Mouse (Mus musculus) hindbrain, postnatal 0 days (tissue): ENCODE measurements around the gene Zscan29. TPM values are rescaled to one million over a fixed set of nuclear protein-coding genes. Genes with fewer than 3 reads are reported as not detected.
A peak's percentile ranks its signal among the peaks of the same experiment; 100 is the strongest.

Experiments used
- ATAC-seq: fragments of 200-750 bp; cut with Nextera tagmentation; 2 replicates; pipeline ENCODE4 v1.8.0; 2017; ENCODE audit warnings: mild to moderate bottlenecking, moderate TSS enrichment, moderate library complexity
- DNase-seq: peaks from one replicate; pipeline ENCODE4 v3.0.0-alpha.2; 2015; ENCODE audit warnings: low spot score
- H3K27ac ChIP-seq: fragments of 300-500 bp; sonication (generic); 2 replicates; pipeline ENCODE4 v1.5.1; 2014; ENCODE audit warnings: mild to moderate bottlenecking
- H3K27me3 ChIP-seq: fragments of 300-500 bp; sonication (generic); 2 replicates; pipeline ENCODE4 v1.6.1; 2014; ENCODE audit warnings: low read length, mixed read lengths; ENCODE audit not compliant: insufficient read depth
- H3K36me3 ChIP-seq: fragments of 300-500 bp; sonication (generic); 2 replicates; pipeline ENCODE4 v1.6.1; 2014; ENCODE audit warnings: low read length, mixed read lengths; ENCODE audit not compliant: insufficient read depth
- H3K4me1 ChIP-seq: fragments of 300-500 bp; sonication (generic); 2 replicates; pipeline ENCODE4 v1.6.1; 2014; ENCODE audit warnings: antibody characterized with exemption, low read length, mixed read lengths; ENCODE audit not compliant: insufficient read depth
- H3K4me2 ChIP-seq: fragments of 300-500 bp; sonication (generic); 2 replicates; pipeline ENCODE4 v1.6.1; 2014; ENCODE audit warnings: low read depth, mild to moderate bottlenecking, low read length, moderate library complexity, mixed read lengths
- H3K4me3 ChIP-seq: fragments of 300-500 bp; sonication (generic); 2 replicates; pipeline ENCODE4 v1.5.1; 2014; ENCODE audit warnings: low read length
- H3K9ac ChIP-seq: fragments of 300-500 bp; sonication (generic); replicated peaks from 2 replicates; pipeline ENCODE4 v1.6.1; 2014; ENCODE audit warnings: mild to moderate bottlenecking, low read length, moderate library complexity, mixed read lengths
- H3K9me3 ChIP-seq: fragments of 300-500 bp; sonication (generic); 2 replicates; pipeline ENCODE4 v1.6.1; 2016; ENCODE audit warnings: low read length, mixed read lengths
- CTCF ChIP-seq: IDR thresholded peaks from 2 replicates; pipeline ENCODE4 v1.5.1; 2016; ENCODE audit warnings: antibody characterized with exemption, control low read depth, low read depth
- WGBS: fragments of 180-500 bp; shearing (Covaris S2); extraction: QIAGEN DNeasy Blood & Tissue Kit; methylation state at CpG from one replicate; pipeline ENCODE4 v1.1.7; 2014; 5-methylcytosine and 5-hydroxymethylcytosine counted together
- polyA plus RNA-seq: library from polyadenylated mRNA; unstranded; fragments of >200 nt; fragmentation: Nextera tagmentation; extraction: Ambion mirVana; gene quantifications from 2 replicates; pipeline ENCODE4 v1.2.1, GENCODE M21; 2015
- total RNA-seq: library from RNA; depleted of rRNA; stranded (reverse); fragments of >200 nt; gene quantifications from 2 replicates; pipeline ENCODE4 v1.2.3, GENCODE M21; 2014; rRNA removed

Gene Zscan29
- total RNA-seq (3.2 and 5.7 TPM in 2 replicates), polyA plus RNA-seq (5.3 and 5.5 TPM in 2 replicates)

DNA sequence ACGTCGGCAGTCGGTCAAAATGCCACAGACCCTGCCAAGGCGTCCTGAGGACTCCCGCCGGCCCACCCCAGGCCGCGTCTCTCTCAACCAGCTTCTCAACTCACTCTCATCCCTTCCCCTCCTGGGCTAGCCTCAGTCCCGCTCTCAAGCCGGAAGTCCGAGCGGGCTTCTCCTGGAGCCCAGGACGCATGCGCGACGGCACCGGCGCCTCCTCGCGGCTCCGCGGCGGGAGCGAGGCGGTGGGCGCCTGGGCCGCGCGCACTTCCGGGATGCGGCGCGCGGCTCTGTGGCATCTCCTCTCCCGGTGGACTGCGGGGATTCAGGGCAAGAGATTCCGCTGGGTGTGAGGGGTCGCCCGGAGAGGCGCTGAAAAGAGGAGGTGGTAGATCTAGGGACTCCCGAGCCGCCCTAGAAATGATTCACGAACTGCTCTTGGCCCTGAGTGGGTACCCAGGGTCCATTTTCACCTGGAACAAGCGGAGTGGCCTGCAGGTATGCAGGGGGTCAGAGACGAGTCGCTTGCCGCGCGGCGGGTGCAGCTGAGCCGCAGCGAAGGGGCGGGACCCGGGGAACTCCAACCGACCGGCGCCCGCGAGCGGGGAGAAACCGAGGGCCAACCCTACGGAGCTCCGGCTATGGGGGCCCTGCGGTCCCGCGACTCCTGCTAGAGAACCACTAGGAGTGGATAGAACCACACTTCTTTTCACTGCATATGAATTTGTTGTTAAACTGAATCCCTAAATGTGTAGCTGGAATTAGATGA, at the start of gene Zscan29:
Gene Zscan29 (minus strand): TSS at position 146 of the 763 bp plus-strand sequence.
- Histone ChIP-seq H3K9ac (peak within 1 kb of the TSS; percentile 83), H3K36me3 (peaks cover 11% of the 10 kb centered on the region), H3K9me3 (no peaks in the 10 kb centered on the region), H3K27ac (peak within 1 kb of the TSS; percentile 73), H3K4me1 (peaks cover 13% of the 10 kb centered on the region), H3K4me3 (peak within 1 kb of the TSS; percentile 75), H3K4me2 (peak within 1 kb of the TSS; percentile 89), H3K27me3 (no peaks in the 10 kb centered on the region)
- under 1% methylated on average over 66 of the region's 66 CpGs for WGBS
- ATAC-seq: peak; percentile 97
- TF ChIP-seq CTCF: 0 out of 2 replicates have a peak, but pooled peaks have one; percentile 12
- DNase-seq: peak; percentile 96

DNA sequence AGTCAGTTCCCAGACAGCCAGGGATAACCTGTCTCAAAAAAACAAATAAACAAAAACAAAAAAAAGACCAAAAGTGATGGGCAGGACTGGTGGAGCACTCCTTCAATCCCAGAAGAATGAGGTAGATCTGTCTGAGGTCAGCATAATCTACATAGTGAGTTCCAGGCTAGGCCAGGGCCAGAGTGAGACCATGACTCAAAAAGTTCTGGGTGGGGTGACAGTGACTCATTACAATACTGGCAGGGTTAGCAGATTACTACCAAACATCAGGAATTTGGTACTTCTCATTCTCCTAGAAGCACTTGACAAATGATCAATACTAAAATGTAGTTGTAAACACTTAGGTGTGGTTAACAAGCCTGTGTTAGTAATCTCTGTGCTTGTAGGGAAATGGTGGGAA, 49.1 kb upstream of the Zscan29 start:
- no peak overlapping the region for H3K9ac ChIP-seq
- DNase-seq (no peak), ATAC-seq (no peak)
- H3K36me3 ChIP-seq: peaks cover 48% of the 10 kb centered on the region
- no peaks in the 10 kb centered on the region for H3K27me3 ChIP-seq
- H3K9me3 ChIP-seq: no peaks in the 10 kb centered on the region
- no peak overlapping the region for H3K4me2 ChIP-seq
- H3K4me1 ChIP-seq: no peaks in the 10 kb centered on the region
- H3K4me3 ChIP-seq: no peak overlapping the region
- no peak overlapping the region for H3K27ac ChIP-seq
- TF ChIP-seq CTCF: no peak

DNA sequence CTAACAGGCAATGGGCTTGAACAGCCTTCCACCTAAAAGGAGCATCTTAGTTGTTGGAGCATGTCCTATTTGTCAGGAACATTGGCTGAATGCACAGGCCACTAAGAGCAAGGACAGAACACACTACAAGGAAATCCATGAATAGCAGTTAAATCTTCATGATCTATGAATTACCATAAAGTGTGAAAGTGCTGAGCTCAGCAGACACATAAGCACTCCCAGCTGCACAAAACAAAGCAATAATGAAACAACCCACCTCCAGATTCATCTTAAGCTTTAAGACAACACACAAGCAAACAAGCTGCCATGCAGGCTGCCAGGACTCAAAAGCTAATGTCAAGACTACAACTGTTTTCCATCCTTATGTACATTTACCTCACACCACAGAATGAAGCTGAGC, 48.3 kb upstream of the Zscan29 start:
- ATAC-seq (no peak), DNase-seq (no peak)
- Histone ChIP-seq H3K27ac (no peak overlapping the region), H3K4me2 (no peak overlapping the region), H3K4me1 (no peaks in the 10 kb centered on the region), H3K9me3 (no peaks in the 10 kb centered on the region), H3K36me3 (peaks cover 56% of the 10 kb centered on the region), H3K4me3 (no peak overlapping the region), H3K27me3 (no peaks in the 10 kb centered on the region), H3K9ac (no peak overlapping the region)
- TF ChIP-seq CTCF: no peak

DNA sequence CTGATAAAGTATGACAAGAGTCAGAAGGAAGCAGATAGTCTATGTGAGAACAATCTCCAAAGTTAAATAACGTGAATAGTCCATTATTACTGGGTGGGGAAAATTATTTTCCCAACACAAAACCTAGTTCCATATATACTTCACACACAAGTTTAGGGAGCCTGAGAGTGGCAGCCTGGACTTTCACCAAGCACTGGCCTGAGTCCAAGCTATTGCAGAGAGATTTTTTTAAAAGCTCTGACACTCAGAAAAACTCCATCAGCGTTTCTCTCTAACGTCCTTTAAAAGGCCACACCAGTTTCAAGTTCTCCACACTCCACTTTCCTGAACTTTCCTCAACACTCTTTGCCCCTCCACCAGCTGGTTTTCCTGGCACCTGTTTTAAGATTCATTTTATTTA, 43.6 kb upstream of the Zscan29 start:
- 60% methylated on average over 3 of the region's 3 CpGs for WGBS
- Histone ChIP-seq H3K27me3 (no peaks in the 10 kb centered on the region), H3K36me3 (peaks cover 55% of the 10 kb centered on the region), H3K4me3 (no peak overlapping the region), H3K9me3 (no peaks in the 10 kb centered on the region), H3K4me2 (no peak overlapping the region), H3K4me1 (no peaks in the 10 kb centered on the region), H3K27ac (no peak overlapping the region), H3K9ac (no peak overlapping the region)
- ATAC-seq (no peak), DNase-seq (no peak)
- TF ChIP-seq CTCF: no peak

DNA sequence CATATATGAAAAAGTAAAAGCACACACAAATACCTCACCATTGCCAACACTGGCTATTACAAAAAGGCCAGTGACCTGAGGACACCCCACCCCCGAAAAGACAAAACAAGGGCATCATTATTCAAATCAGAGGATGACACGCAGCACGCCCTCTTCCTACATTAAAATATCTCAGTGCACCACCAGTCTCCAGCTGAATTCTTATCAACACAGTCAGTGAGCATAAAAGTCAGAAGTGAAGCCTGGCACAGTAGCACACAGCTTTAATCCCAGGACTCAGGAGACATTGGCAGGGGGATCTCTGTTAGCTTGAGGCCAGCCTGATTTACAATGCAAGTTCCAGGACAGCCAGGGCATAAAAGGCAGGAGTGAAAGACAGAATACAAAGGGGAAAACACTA, 35.6 kb upstream of the Zscan29 start:
- H3K4me1 ChIP-seq: no peaks in the 10 kb centered on the region
- H3K27me3 ChIP-seq: no peaks in the 10 kb centered on the region
- no peak overlapping the region for H3K4me2 ChIP-seq
- H3K9me3 ChIP-seq: no peaks in the 10 kb centered on the region
- DNase-seq: no peak
- no peak for TF ChIP-seq CTCF
- H3K9ac ChIP-seq: no peak overlapping the region
- H3K27ac ChIP-seq: no peak overlapping the region
- 92% methylated on average over 3 of the region's 3 CpGs for WGBS
- ATAC-seq: no peak
- peaks cover 86% of the 10 kb centered on the region for H3K36me3 ChIP-seq
- no peak overlapping the region for H3K4me3 ChIP-seq

DNA sequence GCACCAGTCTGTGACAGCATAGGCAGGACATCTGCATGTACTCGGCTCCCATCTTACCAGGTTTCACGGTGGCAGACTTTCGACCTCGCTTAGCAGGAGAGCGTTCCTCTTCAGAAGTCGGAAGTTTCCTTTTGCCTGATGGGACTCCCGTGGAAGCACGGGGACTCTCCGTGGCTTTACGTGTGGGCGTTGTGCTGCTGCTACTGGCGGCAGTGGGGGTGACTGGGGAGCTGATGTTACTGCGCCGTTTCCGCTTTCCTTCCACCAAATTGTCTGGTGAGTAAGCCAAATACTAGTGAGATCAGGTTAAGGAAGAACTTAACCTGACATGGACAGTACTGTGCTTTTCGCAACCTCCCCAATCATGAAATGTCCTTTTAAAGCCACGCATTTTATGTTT, 33.4 kb upstream of the Zscan29 start:
- DNase-seq (no peak), ATAC-seq (no peak)
- H3K4me2 ChIP-seq: no peak overlapping the region
- H3K9me3 ChIP-seq: no peaks in the 10 kb centered on the region
- H3K9ac ChIP-seq: no peak overlapping the region
- no peak overlapping the region for H3K27ac ChIP-seq
- 92% methylated on average over 17 of the region's 17 CpGs for WGBS
- TF ChIP-seq CTCF: no peak
- H3K4me3 ChIP-seq: no peak overlapping the region
- H3K36me3 ChIP-seq: peaks cover 91% of the 10 kb centered on the region
- no peaks in the 10 kb centered on the region for H3K27me3 ChIP-seq
- H3K4me1 ChIP-seq: no peaks in the 10 kb centered on the region

DNA sequence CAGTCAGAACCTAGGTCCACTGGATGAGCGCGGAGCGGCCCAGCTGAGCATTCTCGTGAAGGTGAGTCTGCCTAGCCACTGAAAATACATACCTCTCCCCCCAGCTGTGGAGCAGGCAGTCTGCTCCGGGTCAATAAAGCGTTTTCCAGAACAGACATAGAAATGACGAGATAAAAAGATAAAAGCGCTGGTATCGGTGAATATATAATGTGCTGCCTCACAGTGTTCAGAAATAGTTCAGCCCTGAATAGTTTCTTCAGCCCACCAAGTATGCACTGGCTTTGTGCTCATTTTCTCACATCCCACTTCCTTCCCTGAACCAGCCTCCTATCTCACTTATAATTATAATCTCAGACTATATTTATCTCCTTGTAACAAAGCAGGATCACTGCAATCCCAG, 24.5 kb upstream of the Zscan29 start:
- no peak overlapping the region for H3K4me2 ChIP-seq
- H3K4me1 ChIP-seq: no peaks in the 10 kb centered on the region
- DNase-seq (no peak), ATAC-seq (no peak)
- peaks cover 95% of the 10 kb centered on the region for H3K36me3 ChIP-seq
- no peak overlapping the region for H3K27ac ChIP-seq
- 91% methylated on average over 9 of the region's 9 CpGs for WGBS
- H3K27me3 ChIP-seq: no peaks in the 10 kb centered on the region
- no peak overlapping the region for H3K4me3 ChIP-seq
- TF ChIP-seq CTCF: no peak
- H3K9me3 ChIP-seq: no peaks in the 10 kb centered on the region
- H3K9ac ChIP-seq: no peak overlapping the region
